Mouse (Mus musculus) limb, embryonic 14.5 days (tissue): ENCODE measurements around the gene Leng1. TPM values are rescaled to one million over a fixed set of nuclear protein-coding genes. Genes with fewer than 3 reads are reported as not detected.

ENCODE experiments used
- ATAC-seq: fragments of 200-750 bp; cut with Nextera tagmentation; 2 replicates; pipeline ENCODE4 v1.8.0; 2017; ENCODE audit warnings: low read depth, moderate number of reproducible peaks, moderate TSS enrichment; ENCODE audit not compliant: low FRiP score
- DNase-seq: peaks from one replicate; pipeline ENCODE4 v3.0.0-alpha.2; 2015; ENCODE audit warnings: low spot score
- H3K27ac ChIP-seq: fragments of 300-500 bp; sonication (generic); replicated peaks from 2 replicates; pipeline ENCODE4 v1.5.1; 2014; ENCODE audit warnings: low read depth, mild to moderate bottlenecking, low read length, moderate library complexity, mixed read lengths
- H3K27me3 ChIP-seq: fragments of 300-500 bp; sonication (generic); 2 replicates; pipeline ENCODE4 v1.6.1; 2014; ENCODE audit warnings: low read length, mixed read lengths; ENCODE audit not compliant: control insufficient read depth, insufficient read depth
- H3K36me3 ChIP-seq: fragments of 300-500 bp; sonication (generic); 2 replicates; pipeline ENCODE4 v1.6.1; 2014; ENCODE audit warnings: mild to moderate bottlenecking, low read length, moderate library complexity, mixed read lengths; ENCODE audit not compliant: control insufficient read depth, insufficient read depth
- H3K4me1 ChIP-seq: fragments of 300-500 bp; sonication (generic); 2 replicates; pipeline ENCODE4 v1.6.1; 2014; ENCODE audit warnings: antibody characterized with exemption, low read length, mixed read lengths; ENCODE audit not compliant: control insufficient read depth, insufficient read depth
- H3K4me2 ChIP-seq: fragments of 300-500 bp; sonication (generic); replicated peaks from 2 replicates; pipeline ENCODE4 v1.6.1; 2014; ENCODE audit warnings: low read depth, mild to moderate bottlenecking, low read length, moderate library complexity; ENCODE audit not compliant: severe bottlenecking
- H3K4me3 ChIP-seq: fragments of 300-500 bp; sonication (generic); replicated peaks from 2 replicates; pipeline ENCODE4 v1.5.1; 2014; ENCODE audit warnings: low read length
- H3K9ac ChIP-seq: fragments of 300-500 bp; sonication (generic); 2 replicates; pipeline ENCODE4 v1.6.1; 2014; ENCODE audit warnings: mild to moderate bottlenecking, low read depth, low read length, moderate library complexity; ENCODE audit not compliant: severe bottlenecking
- H3K9me3 ChIP-seq: fragments of 300-500 bp; sonication (generic); 2 replicates; pipeline ENCODE4 v1.6.1; 2016; ENCODE audit warnings: low read length; ENCODE audit not compliant: control insufficient read depth
- POLR2A ChIP-seq: fragments of 200-500 bp; IDR thresholded peaks from 2 replicates; pipeline ENCODE4 v1.8.0; 2012; ENCODE audit warnings: inconsistent platforms, mild to moderate bottlenecking, moderate library complexity, borderline replicate concordance; ENCODE audit not compliant: insufficient read depth, insufficient read length; ENCODE audit errors: extremely low read depth
- WGBS: fragments of 180-500 bp; shearing (Covaris S2); extraction: QIAGEN DNeasy Blood & Tissue Kit; methylation state at CpG from one replicate; pipeline ENCODE4 v1.1.7; 2014; 5-methylcytosine and 5-hydroxymethylcytosine counted together
- polyA plus RNA-seq, 2 experiments: library from polyadenylated mRNA; depleted of rRNA in 1 of 2; stranded (reverse) in 1 of 2; unstranded in 1 of 2; fragments of >200 nt; fragmentation: Nextera tagmentation in 1 of 2; extraction: Ambion mirVana in 1 of 2; gene quantifications; 2 replicates each; pipeline versions ENCODE4 v1.2.1 to v1.2.3; 2012 to 2014

The Leng1 gene
- polyA plus RNA-seq, 2 experiments, result 10.5 to 12.6 TPM

DNA sequence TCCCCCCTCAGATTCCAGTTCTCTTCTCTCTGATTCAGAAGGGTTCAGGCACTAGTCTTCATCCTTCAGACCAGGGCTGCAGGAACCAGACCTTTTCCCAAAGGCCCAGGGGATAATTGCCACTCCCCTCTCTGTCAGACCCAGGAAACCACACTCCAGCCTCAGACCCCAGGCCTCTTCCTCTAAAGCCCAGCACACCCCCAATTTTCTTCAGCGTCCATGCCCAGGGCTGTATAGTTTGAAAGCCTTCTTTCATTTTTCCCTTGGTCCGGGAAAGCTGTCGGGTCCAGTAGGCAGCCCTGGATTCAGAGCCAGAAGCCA is 9.5 kb upstream of the Leng1 start:
- WGBS, result 82% methylated on average over 3 of the region's 3 CpGs
- Histone ChIP-seq H3K4me1 (no peaks in the 10 kb centered on the region), H3K9ac (no peak overlapping the region), H3K4me3 (no peak overlapping the region), H3K4me2 (no peak overlapping the region), H3K36me3 (peaks cover 17% of the 10 kb centered on the region), H3K27me3 (no peaks in the 10 kb centered on the region), H3K9me3 (no peaks in the 10 kb centered on the region), H3K27ac (no peak overlapping the region)
- ATAC-seq (no peak), DNase-seq (no peak)
- TF ChIP-seq POLR2A, result no peak

GRCm38 (mm10) chr7:3674507-3675227 is 9.0 kb upstream of the Leng1 start:
- peak; percentile 89 for DNase-seq

DNA sequence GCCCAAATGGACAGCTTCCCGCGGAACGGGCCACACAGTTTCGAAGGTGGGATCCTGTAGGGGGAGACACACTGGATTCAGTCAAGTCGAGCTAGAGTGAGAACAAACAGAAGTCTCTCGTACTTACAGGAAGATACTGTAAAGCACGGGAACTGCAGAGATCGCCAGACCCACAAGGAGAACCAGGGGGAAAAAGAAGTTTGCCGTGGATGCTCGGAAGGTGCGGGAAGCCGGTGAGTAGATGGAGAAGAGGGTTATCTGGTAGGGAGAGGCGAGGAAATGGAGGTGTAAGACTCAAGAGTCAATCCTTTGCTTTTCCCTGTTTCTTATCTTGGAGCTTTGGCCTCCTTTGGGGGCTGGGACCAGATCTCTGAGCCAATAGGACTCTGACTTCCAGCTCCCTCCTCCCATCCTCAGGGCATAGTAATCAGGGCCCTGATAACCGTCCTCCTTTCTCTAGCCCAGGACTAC is 1.3 kb upstream of the Leng1 start:
- Histone ChIP-seq H3K9ac (no peak overlapping the region), H3K4me3 (no peak overlapping the region), H3K27ac (no peak overlapping the region), H3K9me3 (no peaks in the 10 kb centered on the region), H3K36me3 (peaks cover 14% of the 10 kb centered on the region), H3K27me3 (no peaks in the 10 kb centered on the region), H3K4me1 (peaks cover 17% of the 10 kb centered on the region), H3K4me2 (no peak overlapping the region)
- DNase-seq, result no peak
- TF ChIP-seq POLR2A, result no peak
- ATAC-seq, result no peak
- WGBS, result 18% methylated on average over 14 of the region's 14 CpGs

More at GRCm38 (mm10) chr7:3674507-3675227, 9.0 kb upstream of the Leng1 start:
- H3K9ac ChIP-seq, result no peak overlapping the region
- TF ChIP-seq POLR2A, result no peak
- H3K4me3 ChIP-seq, result no peak overlapping the region
- no peak overlapping the region for H3K27ac ChIP-seq
- H3K4me2 ChIP-seq, result no peak overlapping the region
- H3K36me3 ChIP-seq, result peaks cover 17% of the 10 kb centered on the region
- no peaks in the 10 kb centered on the region for H3K27me3 ChIP-seq
- H3K9me3 ChIP-seq, result no peaks in the 10 kb centered on the region
- ATAC-seq, result peak; percentile 80
- H3K4me1 ChIP-seq, result no peaks in the 10 kb centered on the region
- WGBS, result 73% methylated on average over 10 of the region's 10 CpGs

DNA sequence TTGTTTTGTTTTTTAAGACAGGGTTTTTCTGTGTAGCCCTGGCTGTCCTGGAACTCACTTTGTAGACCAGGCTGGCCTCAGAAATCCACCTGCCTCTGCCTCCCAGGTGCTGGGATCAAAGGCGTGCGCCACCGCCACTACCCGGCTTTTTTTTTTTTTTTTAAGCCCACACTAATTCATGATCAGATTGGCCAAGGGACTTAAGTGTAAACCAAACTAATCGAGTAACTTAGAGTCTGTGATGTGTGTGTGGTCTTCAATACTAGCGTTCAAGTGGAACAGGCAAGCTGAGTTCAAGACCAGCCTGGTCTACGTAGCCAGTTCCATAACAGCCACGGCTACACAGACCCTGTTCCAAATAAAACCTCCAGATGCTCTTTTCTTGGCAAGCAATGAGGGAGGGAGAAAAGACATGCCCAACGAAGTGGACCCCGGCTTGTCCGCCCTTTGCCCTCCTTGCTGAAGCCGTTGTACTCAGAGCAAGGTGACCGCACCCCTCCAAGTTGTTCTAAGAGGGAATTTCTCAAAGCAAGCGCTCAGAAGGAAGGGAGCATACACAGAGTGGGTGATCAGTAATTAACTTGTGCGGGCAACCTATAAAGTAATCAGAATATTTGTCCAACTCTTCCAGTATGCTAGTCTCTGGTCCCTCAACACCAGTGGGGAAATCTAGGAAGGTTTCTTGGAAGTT is 971 bp downstream of the Leng1 start:
- Histone ChIP-seq H3K4me3 (peak overlapping the region; percentile 66), H3K36me3 (peaks cover 36% of the 10 kb centered on the region), H3K9ac (peak overlapping the region; percentile 73), H3K4me1 (peaks cover 17% of the 10 kb centered on the region), H3K9me3 (no peaks in the 10 kb centered on the region), H3K27me3 (no peaks in the 10 kb centered on the region), H3K27ac (peak overlapping the region; percentile 77), H3K4me2 (peak overlapping the region; percentile 72)
- 34% methylated on average over 15 of the region's 15 CpGs for WGBS
- TF ChIP-seq POLR2A, result no peak
- DNase-seq (peak; percentile 16), ATAC-seq (peak; percentile 7)

DNA sequence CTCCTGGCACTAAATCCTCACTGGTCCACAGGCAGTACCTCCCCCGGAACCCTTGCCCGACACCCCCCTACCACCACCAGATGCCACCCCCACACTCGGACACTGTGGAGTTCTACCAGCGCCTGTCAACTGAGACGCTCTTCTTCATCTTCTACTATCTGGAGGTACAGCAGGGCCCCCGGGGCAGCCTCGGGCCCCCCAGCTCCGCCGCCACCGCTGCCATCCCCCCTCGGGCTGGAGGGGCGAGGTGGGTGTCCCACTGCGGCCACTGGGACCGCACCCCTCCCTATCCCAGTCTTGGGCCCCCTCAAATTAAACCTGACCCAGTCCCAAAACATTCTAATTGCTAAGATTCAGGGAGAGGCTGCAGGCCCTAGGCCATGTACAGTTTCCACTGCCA is 7.1 kb downstream of the Leng1 start:
- Histone ChIP-seq H3K27ac (no peak overlapping the region), H3K4me1 (peaks cover 2% of the 10 kb centered on the region; the same call in 1 of the 2 replicates), H3K9ac (no peak overlapping the region), H3K9me3 (no peaks in the 10 kb centered on the region), H3K4me2 (no peak overlapping the region), H3K36me3 (peaks cover 95% of the 10 kb centered on the region), H3K4me3 (no peak overlapping the region), H3K27me3 (no peaks in the 10 kb centered on the region)
- ATAC-seq (no peak), DNase-seq (no peak)
- 94% methylated on average over 14 of the region's 14 CpGs for WGBS
- no peak for TF ChIP-seq POLR2A
